Mouse (Mus musculus) embryonic stem cell, embryonic (primary cell): Measurements from ENCODE around the gene Arpc3.

ENCODE experiments used
- CTCF ChIA-PET, 4 experiments: fragments of 300-600 bp in 2 of 4; fragments of 350-600 bp in 2 of 4; sonication (Branson Sonifier 250); formaldehyde crosslinking; loops; one replicate each; lab custom pipeline; 2022; ENCODE audit warnings: inconsistent platforms in 2 of 4; lab: Charles Lee
- POLR2A ChIA-PET, 4 experiments: fragments of 300-600 bp in 2 of 4; fragments of 350-600 bp in 2 of 4; sonication (Branson Sonifier 250); formaldehyde crosslinking; loops; one replicate each; lab custom pipeline; 2022; ENCODE audit warnings: antibody characterized with exemption in 4 of 4, inconsistent platforms in 1 of 4; lab: Charles Lee

Gene Arpc3

GRCm38 (mm10) chr5:122459335-122459734 is 67.7 kb downstream of the Arpc3 start:
- ChIA-PET POLR2A (interaction anchor here in 3 of 4 experiments (0.5 to 36.9 kb wide), 9 partner anchors 8 to 263 kb away, joined by 3 to 757 read pairs (median 5); partner anchors contain the start of gene Atp2a2 (in 1 of the 3)), CTCF (no interaction called here)

- ChIA-PET POLR2A (interaction anchor here in 3 of 4 experiments (0.5 to 36.9 kb wide), 14 partner anchors 8 to 1264 kb away, joined by 3 to 757 read pairs (median 4); partner anchors contain the start of gene Atp2a2 (in 1 of the 3)), CTCF (interaction anchor here in 1 of 4 experiments (1.2 kb wide), 1 partner anchor 19 kb away, joined by 4 read pairs; no protein-coding TSS in a partner anchor)
Measured at GRCm38 (mm10) chr5:122460656-122461055, 69.0 kb downstream of the Arpc3 start.

DNA sequence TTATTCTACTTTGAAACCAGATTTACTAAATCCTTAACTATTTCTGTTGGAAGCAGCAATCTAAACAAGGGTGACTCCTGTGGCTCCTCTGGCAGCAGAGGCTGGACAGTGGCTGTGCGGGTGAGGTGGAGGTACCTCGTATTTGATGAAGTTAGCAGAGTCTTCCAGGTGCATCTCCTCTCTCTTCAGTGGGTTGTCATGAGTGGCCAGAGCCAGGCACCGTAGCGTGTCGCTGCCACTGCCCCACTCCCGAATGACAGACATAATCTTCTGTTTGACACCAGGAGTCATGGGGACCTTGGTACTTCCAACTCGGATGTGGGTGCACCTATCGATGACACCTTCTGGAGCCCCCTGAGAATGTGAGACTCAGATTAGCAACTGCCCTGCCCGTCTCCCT is 69.8 kb downstream of the Arpc3 start:
- POLR2A ChIA-PET: interaction anchor here in 3 of 4 experiments (1.0 to 36.9 kb wide), 11 partner anchors 9 to 49 kb away, joined by 3 to 757 read pairs (median 4); partner anchors contain the start of gene Atp2a2 (in 1 of the 3)
- CTCF ChIA-PET: interaction anchor here in 1 of 4 experiments (1.2 kb wide), 1 partner anchor 18 kb away, joined by 4 read pairs; no protein-coding TSS in a partner anchor
